Comparison of ENCODE assay signal across 8 mouse cellular contexts in genomic region chr9:108204884-108205570, GRCm38 (mm10). TPM values are rescaled to one million over a fixed set of nuclear protein-coding genes. Genes with fewer than 3 reads are reported as not detected.
A peak's percentile ranks its signal among the peaks of the same experiment; 100 is the strongest.
DNase-seq lines count a peak whose midpoint lies in the region; ATAC-seq lines count a peak whose summit lies in the region.
"Had no signal": no experiment of that assay in that cellular context is flagged by ENCODE, and none has a peak within 500 bp of the region (broad histone marks: within the 10 kb centered on the region; RNA-seq: fewer than 3 reads in every experiment).

No protein-coding gene starts in this region.

- 48% methylated on average over 8 of the region's 8 CpGs for WGBS in hindbrain, embryonic 11.5 days
- 19% methylated on average over 8 of the region's 8 CpGs for WGBS in midbrain, embryonic 16.5 days
- WGBS in kidney, embryonic 16.5 days: 73% methylated on average over 8 of the region's 8 CpGs

- no peak overlapping the region for H3K4me3 ChIP-seq in hindbrain, embryonic 11.5 days (ENCODE audit: low read depth, low read length)
- H3K4me3 ChIP-seq in midbrain, embryonic 16.5 days (ENCODE audit: low read depth, low read length): no peak overlapping the region
- no peak overlapping the region for H3K4me3 ChIP-seq in kidney, embryonic 16.5 days (ENCODE audit: low read length)
- H3K4me3 ChIP-seq: heart, embryonic 12.5 days had no signal

- H3K27me3 ChIP-seq in hindbrain, embryonic 11.5 days (ENCODE audit: control insufficient read depth, insufficient read depth, low read length): no peaks in the 10 kb centered on the region
- H3K27me3 ChIP-seq in midbrain, embryonic 16.5 days (ENCODE audit: control insufficient read depth, insufficient read depth, low read depth, low read length): no peaks in the 10 kb centered on the region
- H3K27me3 ChIP-seq in kidney, embryonic 16.5 days (ENCODE audit: insufficient read depth, low read length): no peaks in the 10 kb centered on the region
- H3K27me3 ChIP-seq: heart, embryonic 12.5 days had no signal

- no peak overlapping the region; the same call in 1 of the 2 replicates for H3K9ac ChIP-seq in hindbrain, embryonic 11.5 days (ENCODE audit: low read depth, low read length)
- no peak overlapping the region for H3K9ac ChIP-seq in midbrain, embryonic 16.5 days (ENCODE audit: low read depth, low read length)
- no peak overlapping the region for H3K9ac ChIP-seq in kidney, embryonic 16.5 days (replicated peaks; ENCODE audit: low read length)
- H3K9ac ChIP-seq: heart, embryonic 12.5 days had no signal

- H3K27ac ChIP-seq in hindbrain, embryonic 11.5 days (ENCODE audit: low read depth, low read length): peak overlapping the region; percentile 47
- H3K27ac ChIP-seq in midbrain, embryonic 16.5 days (ENCODE audit: low read length): peak overlapping the region; percentile 74
- H3K27ac ChIP-seq in kidney, embryonic 16.5 days (ENCODE audit: low read length): no peak overlapping the region

- no peaks in the 10 kb centered on the region; the same call in 1 of the 2 replicates for H3K4me1 ChIP-seq in hindbrain, embryonic 11.5 days (replicated peaks; ENCODE audit: control insufficient read depth, insufficient read depth, low read length)
- H3K4me1 ChIP-seq in midbrain, embryonic 16.5 days (ENCODE audit: control insufficient read depth, insufficient read depth, low read length): peaks cover 23% of the 10 kb centered on the region
- H3K4me1 ChIP-seq in kidney, embryonic 16.5 days (ENCODE audit: insufficient read depth, low read length): peaks cover 6% of the 10 kb centered on the region; the same call in 1 of the 2 replicates

- H3K36me3 ChIP-seq in hindbrain, embryonic 11.5 days (ENCODE audit: control insufficient read depth, insufficient read depth, low read length): peaks cover 14% of the 10 kb centered on the region; the same call in 1 of the 2 replicates
- H3K36me3 ChIP-seq in midbrain, embryonic 16.5 days (ENCODE audit: control insufficient read depth, insufficient read depth, low read length): peaks cover 18% of the 10 kb centered on the region
- peaks cover 30% of the 10 kb centered on the region for H3K36me3 ChIP-seq in kidney, embryonic 16.5 days (ENCODE audit: insufficient read depth, low read length)

- no peak overlapping the region for H3K4me2 ChIP-seq in hindbrain, embryonic 11.5 days (replicated peaks; ENCODE audit: low read depth, low read length)
- no peak overlapping the region for H3K4me2 ChIP-seq in midbrain, embryonic 16.5 days (ENCODE audit: low read length)
- H3K4me2 ChIP-seq in kidney, embryonic 16.5 days (replicated peaks; ENCODE audit: low read depth, low read length): no peak overlapping the region
- H3K4me2 ChIP-seq: heart, embryonic 12.5 days had no signal

- peak; percentile 69 for ATAC-seq in hindbrain, embryonic 11.5 days (ENCODE audit: low FRiP score)
- peak; percentile 78 for ATAC-seq in midbrain, embryonic 16.5 days
- ATAC-seq in inflammation-experienced regulatory T-cells, adult 6 months: no peak
- ATAC-seq in kidney, embryonic 16.5 days (ENCODE audit: low FRiP score, low TSS enrichment): no peak
- no peak for ATAC-seq in megakaryocyte progenitor cell, adult 5-6 weeks (replicated peaks; ENCODE audit: poor library complexity)

- DNase-seq in brain, adult 2 months (ENCODE audit: low read depth, low spot score): peak; percentile 59
- DNase-seq in embryo, embryonic 10 days (ENCODE audit: low spot score): peak; percentile 73
- DNase-seq in hindbrain, embryonic 11.5 days (ENCODE audit: low spot score): peak; percentile 71

- H3K9me3 ChIP-seq in hindbrain, embryonic 11.5 days (ENCODE audit: control insufficient read depth, low read length): no peaks in the 10 kb centered on the region
- H3K9me3 ChIP-seq in midbrain, embryonic 16.5 days (replicated peaks; ENCODE audit: control insufficient read depth, low read length, poor library complexity, severe bottlenecking): no peaks in the 10 kb centered on the region
- no peaks in the 10 kb centered on the region for H3K9me3 ChIP-seq in kidney, embryonic 16.5 days (ENCODE audit: low read length)
- H3K9me3 ChIP-seq: heart, embryonic 12.5 days had no signal

RNA-seq across cellular contexts. Expression of gene Bsn, which starts 14.8 kb away (rescaled TPM):
- 3.9 and 4.4 TPM in 2 replicates for polyA plus RNA-seq in hindbrain, embryonic 11.5 days (2014; fragmentation: Nextera tagmentation; extraction: Ambion mirVana)
- polyA plus RNA-seq in midbrain, embryonic 16.5 days (2015; fragmentation: Nextera tagmentation; extraction: Ambion mirVana): 8.6 and 10.1 TPM in 2 replicates
- polyA plus RNA-seq in inflammation-experienced regulatory T-cells, adult 6 months (2017; shearing (Covaris generic)): under 1 TPM; 0.09 to 0.59 (median 0.38) TPM
- polyA plus RNA-seq in kidney, embryonic 16.5 days (2015; fragmentation: Nextera tagmentation; extraction: Ambion mirVana): 0.64 and 0.67 TPM in 2 replicates
- total RNA-seq in megakaryocyte progenitor cell, adult 5-6 weeks (2015): 4.7 and 5.5 TPM in 2 replicates
- 3.2 and 4.0 TPM in 2 replicates for total RNA-seq in megakaryocyte progenitor cell, adult 5-6 weeks (2017)

RNA-seq across cellular contexts. Expression of gene Dag1, which starts 58.7 kb away (rescaled TPM):
- 51.0 and 52.0 TPM in 2 replicates for polyA plus RNA-seq in hindbrain, embryonic 11.5 days (2014; fragmentation: Nextera tagmentation; extraction: Ambion mirVana)
- polyA plus RNA-seq in midbrain, embryonic 16.5 days (2015; fragmentation: Nextera tagmentation; extraction: Ambion mirVana): 67.9 and 79.5 TPM in 2 replicates
- polyA plus RNA-seq in inflammation-experienced regulatory T-cells, adult 6 months (2017; shearing (Covaris generic)): 1 to 10 TPM; 1.6 to 3.2 (median 2.2) TPM
- polyA plus RNA-seq in kidney, embryonic 16.5 days (2015; fragmentation: Nextera tagmentation; extraction: Ambion mirVana): 163 and 182 TPM in 2 replicates
- total RNA-seq in megakaryocyte progenitor cell, adult 5-6 weeks (2015): 16.1 and 16.5 TPM in 2 replicates
- 3.8 and 4.7 TPM in 2 replicates for total RNA-seq in megakaryocyte progenitor cell, adult 5-6 weeks (2017)

Comparison
In these comparisons a context has a peak if more than half of its experiments do, and no peak if none do; other contexts are left out.
1. ATAC-seq: peak in hindbrain, embryonic 11.5 days (single experiment) and midbrain, embryonic 16.5 days (single experiment); none in inflammation-experienced regulatory T-cells, adult 6 months (single experiment), kidney, embryonic 16.5 days (single experiment) and megakaryocyte progenitor cell, adult 5-6 weeks (single experiment).
2. RNA of gene Dag1, which starts 58.7 kb away (polyA plus RNA-seq): 163 to 182 TPM in kidney, embryonic 16.5 days, 67.9 to 79.5 TPM in midbrain, embryonic 16.5 days and 51.0 to 52.0 TPM in hindbrain, embryonic 11.5 days; 1.6 to 3.2 TPM in inflammation-experienced regulatory T-cells, adult 6 months; every median in the first group is over 10 times any median in the second.
3. Peak in every context shown above with its lines, with median percentiles within 50 percentile points of each other: DNase-seq.